Mouse (Mus musculus): Measurements from ENCODE around the gene Gm10521.
A peak's percentile ranks its signal among the peaks of the same experiment; 100 is the strongest.
"Not testable (repeated sequence)": the region's sequence is repeated elsewhere in the genome, so short reads cannot be mapped to it uniquely, and the experiment has no call there.

Gm10521 gene

DNA sequence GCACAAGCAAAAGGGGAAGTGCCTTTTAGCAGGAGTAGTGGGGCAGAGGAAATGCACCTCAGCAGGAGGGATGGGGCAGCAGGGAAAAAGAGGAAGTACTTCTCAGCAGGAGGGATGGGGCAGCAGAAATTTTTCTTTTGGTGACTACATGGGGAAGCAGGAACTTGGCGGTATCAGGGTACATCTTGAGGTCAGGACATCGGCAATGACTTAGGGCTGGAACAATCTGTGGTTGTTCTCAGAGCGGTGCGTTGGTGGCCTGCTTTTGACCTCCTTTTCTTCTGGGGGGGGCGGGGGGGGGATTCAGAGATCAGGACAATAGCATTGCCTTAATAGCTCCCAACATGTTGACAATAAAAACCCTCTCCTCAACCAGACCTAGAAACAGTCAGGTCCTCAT lies at the start of gene Gm10521:
Gene Gm10521, plus strand, starts transcription at position 301 of the 400 bp plus-strand sequence.
- DNase-seq = not testable (repeated sequence)

DNA sequence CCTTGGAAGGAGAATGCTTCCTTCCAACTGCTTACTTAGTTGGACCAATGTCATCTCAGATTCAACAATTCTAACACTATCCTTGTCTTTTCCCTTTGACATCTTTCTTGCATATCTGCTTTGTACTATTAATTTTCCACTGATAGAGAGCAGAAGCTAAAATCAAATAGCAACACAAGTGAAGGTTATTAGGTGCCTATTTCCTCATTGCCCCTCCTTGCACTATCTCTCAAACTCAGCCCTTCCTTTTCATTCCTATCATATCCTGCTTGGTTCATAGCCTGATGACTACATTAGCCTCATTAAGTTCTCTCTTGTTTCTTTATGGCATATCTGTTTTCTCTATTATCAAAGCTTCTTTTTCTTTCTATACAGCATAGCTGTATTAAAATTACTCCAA lies 47.3 kb upstream of the Gm10521 start:
- DNase-seq = no peak

DNA sequence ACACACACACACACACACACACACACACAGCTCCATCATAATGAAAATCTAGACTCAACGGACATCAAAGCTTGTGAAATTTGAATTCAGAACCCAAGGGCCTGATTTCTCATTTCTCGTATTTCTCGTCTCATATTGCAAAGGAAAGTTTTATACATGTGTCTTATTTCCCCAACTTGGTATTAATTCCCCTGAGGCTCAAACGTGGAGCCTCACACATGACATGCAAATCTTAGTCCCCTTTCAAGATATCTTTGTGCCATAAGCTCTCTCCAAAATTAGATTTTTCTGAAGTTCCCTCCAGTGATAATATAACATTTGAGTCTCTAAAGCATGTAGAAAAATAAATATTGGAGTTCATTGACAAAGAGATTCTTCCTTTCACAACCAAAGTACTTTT lies 46.7 kb upstream of the Gm10521 start:
- no peak for DNase-seq

DNA sequence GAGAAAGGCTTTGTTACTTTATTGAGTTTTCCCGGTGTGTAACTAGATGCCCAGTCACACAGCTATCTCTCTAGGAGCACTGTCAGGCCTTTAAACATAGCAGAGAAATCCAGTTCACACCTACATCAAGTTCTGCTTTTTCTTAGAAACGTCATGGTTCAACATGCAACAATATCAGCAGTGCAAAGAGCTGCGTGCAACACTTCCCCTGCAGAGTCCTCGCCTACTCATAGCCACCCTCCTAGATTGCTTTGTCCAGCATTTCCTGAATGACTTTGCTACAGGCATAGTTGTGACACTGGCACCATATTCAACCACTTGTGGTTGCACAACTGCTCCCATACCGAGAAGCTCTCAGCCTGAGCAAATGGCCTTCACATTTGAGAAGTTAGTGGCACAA lies 46.0 kb upstream of the Gm10521 start:
- peak; percentile 15 for DNase-seq

DNA sequence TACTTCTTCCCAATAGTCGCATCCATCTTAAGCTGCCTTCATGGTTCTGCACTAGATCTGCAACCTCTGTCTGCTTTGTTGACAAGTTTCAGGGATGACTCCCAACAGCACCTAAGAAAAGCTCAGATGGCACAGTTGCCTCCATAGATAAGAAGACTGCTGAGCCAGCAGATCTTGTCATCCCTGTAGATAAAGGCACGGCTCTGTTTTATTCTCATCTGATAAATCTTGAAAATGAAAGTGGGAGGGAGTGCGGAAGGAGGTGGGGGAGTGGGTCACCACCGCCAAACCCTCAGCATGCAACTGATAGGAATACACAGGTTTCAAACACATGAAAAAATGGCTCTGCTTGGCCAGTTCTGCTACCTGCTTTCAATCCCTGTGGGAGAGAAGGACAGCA lies 30.0 kb upstream of the Gm10521 start:
- DNase-seq = no peak

DNA sequence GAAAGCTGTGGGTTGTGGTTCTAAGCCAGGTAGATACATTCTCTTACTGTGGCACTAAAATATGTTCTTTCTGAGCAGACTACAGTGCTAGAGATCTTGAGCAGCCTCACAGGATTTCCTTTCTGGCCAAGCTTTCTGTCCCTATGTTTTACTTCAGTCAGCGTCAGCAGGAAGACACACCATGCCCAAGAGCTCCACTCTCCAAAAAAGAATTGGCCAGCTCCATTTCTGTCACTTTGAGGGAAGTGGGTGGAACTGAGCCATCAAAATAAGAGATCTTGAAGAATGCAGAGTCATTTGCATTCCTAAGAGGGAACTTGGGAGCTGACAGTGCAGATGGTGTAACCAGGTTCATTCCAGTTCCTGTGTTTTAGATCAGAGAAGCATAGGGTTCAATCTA lies 8.5 kb upstream of the Gm10521 start:
- no peak for DNase-seq

DNA sequence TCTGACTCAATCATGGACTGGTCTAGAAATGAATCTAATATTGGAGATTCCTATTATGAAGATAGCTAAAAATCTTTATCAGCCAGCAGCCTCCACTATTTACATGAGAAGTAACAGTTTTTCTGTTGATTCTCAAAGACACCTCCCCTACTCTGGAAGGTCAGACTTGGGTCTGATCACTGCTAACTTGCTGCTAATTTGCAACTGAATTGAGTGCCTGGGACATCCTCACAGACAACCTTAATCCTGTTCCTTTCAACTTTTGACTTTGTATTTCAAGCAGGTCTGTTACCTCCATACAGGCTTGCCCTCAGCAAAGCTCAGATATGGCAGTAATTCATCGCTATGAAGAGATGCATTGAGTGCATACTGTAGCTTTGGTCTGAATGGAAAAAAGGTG lies 8.5 kb downstream of the Gm10521 start:
- DNase-seq = no peak

DNA sequence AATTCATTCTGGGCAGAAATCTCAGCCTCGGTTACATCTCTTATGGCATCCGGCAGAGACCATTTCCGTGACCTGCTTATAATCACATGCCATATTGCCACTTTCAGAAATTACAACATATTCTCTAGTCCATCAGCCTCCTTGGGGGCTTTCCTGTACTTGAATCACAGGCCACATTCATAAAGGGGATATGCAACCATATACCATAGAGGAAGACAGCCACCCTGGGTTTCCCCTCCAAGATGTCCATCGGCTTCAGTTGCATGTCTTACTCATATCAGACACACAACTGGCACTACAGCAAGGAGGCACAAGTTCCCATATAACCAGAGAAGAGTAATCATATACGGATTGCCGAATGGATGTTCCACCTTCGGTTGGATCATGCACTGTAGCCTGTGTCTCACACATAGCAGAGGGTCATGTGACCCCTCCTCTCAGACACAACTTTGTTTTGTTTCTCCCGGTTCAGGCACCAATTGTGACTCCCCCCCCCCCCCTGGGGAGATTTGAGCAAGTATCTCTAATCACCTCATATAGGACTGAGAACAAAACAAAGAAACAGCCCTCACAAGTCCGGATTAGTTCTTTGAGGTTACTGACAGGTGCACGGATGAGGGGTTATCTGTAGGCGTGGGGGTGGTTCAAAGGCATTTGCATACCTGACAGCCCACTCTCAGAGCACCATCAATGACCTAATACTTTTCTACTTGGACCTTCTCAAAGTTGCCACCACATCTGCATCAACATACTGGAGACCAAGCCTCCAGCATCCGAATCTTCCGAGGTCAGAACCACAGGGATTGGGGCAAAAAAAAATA lies 20.4 kb downstream of the Gm10521 start:
- DNase-seq = no peak

DNA sequence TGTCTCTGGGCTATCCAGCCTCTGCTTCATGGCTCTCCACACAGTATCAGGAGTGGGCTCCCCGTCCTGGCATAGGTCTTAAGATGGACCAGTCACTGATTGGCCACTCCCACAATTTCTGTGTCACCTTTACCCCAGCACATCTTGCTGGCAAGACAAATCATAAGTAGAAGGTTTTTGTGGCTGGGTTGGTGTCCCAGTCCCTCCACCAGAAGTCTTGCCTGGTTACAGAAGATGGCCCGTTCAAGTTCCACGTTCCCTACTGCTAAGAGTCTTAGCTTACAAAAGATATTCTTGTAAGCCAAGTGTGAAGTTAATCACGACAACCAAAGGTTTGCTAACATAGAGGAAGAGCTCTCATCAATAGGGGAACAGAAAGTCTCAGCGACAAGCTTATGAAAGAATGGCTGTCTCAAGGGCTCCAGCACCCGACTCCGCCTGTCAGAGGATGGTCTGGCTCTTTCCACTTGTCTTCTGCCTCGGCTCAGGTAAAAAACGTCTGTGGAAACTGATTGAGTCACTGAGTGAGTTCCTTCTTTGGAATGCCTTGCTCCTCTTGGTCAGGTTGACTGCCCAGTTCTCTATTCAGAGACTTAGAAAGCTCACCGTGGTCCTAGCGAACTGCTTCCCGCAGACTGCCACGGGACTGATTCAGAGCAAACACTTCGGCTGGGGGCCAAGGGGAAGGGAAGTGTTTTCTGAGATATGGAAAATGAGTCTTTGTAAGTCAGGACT lies 22.0 kb downstream of the Gm10521 start, which contains the start of gene Slamf6:
Gene Slamf6, plus strand, starts transcription at position 211 of the 735 bp plus-strand sequence.
- DNase-seq = no peak

DNA sequence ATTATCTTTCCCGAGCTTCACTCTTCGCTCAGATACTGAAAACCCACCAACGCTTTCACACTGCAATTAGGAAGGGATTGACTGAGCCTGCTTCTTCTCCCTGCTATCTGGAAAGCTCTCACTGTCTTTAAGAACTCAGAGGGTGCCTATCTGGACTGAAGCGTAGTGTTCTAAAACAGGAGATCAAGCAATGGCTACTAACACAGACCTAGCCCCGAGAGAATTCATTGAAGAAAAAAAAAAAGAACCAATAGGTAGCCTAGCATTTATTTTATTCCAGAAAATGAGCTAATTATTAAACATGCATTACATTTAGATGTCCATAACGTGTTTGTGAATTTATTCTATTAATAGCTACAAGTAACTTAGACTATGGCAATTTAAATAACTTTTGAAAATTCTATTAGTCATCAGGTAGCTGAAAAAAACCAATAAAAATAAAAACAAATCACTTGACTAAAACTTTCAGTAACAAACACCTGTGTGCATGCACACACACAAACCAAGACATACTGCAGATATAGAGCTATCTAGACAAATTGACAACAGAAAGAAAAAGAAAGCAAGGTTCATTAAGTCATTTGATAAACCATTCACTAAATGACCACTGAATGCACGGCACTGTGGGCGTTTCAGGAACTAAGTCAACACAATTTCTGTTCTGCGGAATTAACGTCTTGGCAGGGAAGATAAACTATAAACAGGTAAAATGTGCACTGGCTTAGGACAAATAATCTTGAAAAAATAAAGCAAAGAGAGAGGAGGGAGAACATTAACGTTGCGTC lies 22.9 kb downstream of the Gm10521 start:
- DNase-seq = no peak

DNA sequence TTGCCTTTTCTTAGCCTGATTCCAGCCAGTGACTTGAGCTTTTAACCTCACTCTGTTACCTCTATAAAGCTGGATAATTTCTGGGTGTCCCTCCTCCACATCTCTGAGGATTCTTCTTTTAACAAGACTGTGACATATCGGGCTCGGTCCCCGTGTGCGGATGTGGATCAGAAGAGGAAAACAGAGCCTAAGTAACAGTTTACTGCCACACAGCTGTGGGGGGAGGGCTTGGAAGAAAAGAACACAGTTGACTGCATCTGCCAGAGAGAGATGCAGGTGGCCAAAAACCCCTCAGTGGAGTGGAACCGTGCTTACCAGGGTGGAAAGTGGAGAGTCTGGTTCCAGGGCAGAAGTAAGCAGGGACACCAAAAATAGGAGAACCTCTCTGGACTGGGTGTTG lies 23.7 kb downstream of the Gm10521 start:
- no peak for DNase-seq

DNA sequence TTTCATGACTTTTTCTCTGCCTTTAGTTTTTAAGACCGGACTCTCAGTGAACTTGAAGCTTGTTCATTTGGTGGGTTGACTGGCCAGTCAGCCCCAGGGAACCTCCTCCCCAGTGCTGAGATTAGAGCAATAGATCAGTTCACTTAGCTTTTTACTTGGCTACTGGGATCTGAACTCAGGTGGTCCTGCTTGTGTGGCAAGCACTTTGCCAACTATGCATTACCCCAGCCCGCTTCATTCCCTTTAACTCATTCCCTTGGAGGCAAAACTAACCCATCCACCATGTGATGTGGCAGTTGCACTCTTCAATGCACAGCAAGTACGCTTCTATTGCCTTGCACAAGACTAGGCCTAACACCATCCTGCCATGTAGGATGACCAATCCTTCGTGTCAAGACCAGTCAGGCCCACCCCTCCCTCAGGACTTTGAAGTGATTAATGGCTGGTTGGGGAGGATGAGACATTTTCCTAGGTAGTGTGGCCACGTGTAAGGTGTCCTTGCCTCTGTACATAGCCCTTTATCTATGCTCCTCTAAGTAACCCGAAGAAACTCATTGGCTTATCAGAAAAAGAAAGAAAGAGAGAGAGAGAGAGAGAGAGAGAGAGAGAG lies 24.5 kb downstream of the Gm10521 start:
- no peak for DNase-seq

DNA sequence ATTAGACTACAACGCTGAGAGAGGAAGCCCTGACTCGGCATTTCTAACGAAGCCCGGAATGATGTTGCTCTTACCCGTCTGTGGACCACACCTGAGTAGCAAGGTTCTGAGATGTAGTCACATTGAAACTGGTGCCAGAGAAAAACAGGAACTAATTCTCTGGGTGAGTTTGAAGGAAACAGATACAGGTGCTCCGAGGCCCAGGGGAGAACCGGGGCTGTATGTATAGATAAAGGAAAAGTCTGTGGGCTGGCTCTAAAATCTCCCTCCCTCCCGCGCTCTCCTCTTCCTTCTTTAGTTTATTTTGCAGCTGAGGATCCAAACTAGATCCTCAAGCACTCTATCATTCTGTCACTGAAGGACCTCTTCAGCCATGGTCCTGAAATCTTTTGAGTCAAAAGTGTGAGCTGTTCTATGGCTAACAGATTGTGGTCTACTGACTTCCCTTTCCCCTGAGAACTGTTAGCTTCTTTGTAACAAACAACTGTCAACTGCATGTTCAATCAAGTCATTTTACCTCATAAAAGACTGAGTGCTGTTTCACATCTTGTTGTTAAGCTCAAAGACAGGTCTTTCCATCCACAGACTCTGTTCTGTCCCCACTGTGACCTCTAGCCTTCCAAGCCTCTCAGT lies 25.6 kb downstream of the Gm10521 start:
- DNase-seq = no peak

DNA sequence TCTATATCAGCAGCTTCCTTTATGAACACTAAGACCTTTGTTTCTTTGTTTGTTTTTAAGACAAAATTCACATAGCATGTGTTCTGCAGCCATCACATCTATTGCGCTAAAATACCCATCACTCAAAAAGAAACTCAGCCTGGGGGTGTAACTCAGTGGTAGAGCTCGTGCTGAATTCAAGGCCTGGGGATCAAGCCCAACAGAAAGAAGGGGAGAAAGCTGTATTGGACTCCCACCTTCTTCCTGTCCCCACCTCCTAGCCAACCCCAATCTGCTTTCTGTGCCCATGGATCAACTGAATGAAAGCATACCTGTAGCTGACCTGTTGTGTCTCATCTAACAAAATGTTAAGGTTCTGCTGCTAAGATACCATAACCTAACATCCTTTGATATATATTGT lies 26.2 kb downstream of the Gm10521 start:
- DNase-seq = no peak

DNA sequence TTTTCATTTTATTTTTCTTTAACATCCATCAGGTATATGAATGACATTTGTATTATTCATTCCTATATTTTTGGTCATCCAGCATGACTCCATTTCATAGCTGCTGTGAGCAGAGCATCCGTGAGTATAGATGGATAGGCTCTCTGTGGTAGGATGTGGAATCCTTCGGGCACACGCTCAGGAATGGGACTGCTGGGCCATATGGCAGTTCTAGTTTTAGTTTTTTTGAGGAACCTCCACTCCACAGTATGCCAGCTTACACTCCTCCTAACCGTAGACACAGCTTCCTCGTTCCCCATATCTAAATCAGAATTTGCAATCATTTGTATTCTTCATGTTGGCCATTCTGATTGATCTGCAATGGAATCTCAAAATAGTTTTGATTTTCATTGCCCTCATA lies 27.4 kb downstream of the Gm10521 start:
- no peak for DNase-seq

DNA sequence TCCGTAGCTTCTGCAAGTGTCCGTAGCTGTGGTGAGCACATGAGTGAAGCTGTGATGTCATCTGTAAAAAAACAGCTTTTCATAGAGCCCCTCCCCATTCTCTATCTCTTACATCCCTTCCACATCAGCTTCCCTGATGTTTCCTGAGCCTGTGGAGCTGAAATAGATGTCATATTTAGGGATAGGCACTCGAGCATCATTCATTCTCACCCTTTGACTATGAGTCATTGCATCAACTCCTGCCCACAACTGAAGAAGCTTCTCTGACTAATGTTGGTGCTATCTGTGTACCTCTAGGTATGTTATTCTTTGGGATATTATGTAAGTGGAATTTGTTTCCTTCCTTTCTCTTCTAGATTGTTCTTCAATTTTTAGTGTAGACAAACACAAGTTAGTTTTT lies 29.4 kb downstream of the Gm10521 start:
- DNase-seq = no peak

DNA sequence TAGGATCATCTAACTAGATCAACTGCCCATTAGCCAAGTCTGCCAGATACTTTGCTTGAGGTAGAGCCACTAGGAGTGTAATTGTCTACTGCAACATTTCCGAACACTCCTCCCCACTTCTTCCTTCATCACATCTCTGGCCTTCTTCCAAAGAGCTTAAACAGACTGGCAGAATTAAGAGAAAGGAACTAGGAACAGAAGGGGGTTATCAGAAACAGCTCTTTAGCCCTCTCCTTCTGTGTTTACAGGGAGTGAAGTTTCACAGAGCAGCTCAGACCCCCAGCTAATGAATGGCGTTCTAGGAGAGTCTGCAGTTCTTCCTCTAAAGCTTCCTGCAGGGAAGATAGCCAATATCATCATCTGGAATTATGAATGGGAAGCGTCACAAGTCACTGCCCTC lies 38.4 kb downstream of the Gm10521 start:
- DNase-seq = no peak

DNA sequence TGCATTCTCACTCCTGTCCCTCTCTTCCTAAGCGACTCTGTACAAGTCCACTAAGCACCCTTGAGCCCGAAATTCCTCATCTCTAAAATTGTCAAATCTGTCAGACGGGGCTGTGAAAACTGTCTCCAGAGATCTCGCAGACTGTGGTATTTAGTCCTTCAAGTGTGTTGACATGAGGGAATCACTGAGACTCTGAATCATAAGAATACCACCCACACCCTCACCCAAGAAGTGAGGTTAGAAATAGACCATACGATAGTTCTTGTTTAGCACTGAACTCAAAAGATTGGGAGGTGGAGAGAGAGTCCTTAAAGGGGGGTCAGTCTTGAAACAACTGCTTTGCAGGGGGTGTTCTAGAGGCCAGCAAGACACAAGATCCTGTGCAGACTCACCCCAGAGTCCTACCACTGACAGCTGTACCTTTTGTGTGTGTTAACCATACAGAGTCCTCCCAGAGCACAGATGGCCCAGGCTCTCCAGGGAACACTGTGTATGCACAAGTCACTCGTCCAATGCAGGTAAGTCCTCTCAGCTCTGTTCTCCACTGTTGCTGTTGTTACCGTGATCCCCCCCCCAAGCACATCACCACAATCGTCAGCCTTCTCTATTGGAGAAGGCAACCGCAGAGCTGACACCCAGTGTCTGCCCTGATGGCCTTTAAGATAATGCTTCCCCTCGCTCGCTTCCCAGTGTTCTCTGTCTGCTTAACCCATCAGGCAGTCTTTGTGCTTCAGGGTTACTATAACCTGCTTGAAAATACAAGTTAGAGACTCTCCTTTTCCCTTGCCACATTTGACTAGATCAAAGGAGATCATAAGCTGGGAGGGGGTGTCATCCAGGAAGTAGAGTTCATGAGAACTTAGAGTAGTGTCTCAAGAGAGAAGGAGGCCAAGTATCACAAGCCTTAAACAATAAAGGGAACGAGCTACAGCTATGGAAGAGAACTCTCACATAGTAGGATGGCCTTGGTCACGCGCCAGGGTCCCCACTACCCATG lies 43.8 kb downstream of the Gm10521 start:
- no peak for DNase-seq

DNA sequence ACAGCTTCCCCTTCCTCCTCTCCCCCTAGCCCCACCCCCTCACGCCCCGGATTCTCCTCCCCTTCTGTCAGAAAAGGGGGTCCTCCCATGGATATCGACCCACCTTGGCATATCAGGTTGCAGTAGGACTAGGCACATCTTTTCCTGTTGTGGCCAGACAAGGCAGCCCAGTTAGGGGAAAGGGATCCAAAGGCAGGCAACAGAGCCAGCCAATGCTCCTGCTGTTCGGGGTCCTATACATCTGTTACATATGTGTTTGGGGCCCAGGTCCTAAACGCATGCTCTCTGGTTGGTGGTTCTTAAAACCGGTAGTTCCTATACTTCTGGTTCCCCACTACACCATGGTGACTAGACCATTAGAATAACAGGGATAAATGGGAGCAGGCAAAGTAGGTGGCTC lies 45.2 kb downstream of the Gm10521 start:
- no peak for DNase-seq

DNA sequence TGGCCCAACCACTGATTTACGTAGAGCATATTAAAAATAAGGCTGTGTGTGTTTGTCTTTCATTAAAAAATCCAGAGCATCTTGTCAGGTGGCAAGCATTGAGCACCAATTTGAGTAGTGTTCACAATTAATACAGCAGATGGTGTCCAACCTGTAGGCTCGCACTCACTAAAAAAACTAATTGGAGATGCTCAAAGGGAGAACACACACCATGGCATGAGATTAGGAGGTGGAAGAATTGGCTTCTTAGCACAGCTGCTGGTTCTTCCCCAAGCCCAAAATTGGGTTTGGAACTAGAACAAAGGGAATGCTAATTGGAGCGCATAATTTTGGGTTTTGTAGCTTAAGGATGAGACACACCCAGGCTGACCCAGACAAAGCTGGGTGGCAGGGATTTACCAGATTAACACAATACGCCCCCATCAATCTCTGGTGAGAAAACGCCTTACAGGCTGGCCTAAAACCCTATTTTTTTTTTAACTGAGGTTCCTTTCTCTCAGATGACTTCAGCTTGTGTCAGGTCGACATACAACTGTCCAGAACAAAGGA lies 51.1 kb downstream of the Gm10521 start:
- no peak for DNase-seq

All from liver (tissue).